Mouse (Mus musculus): ENCODE data around the gene 4930402F06Rik.

Gene 4930402F06Rik

GRCm38 (mm10) chr2:35417231-35417630 is 20.3 kb upstream of the 4930402F06Rik start:
- no peak for DNase-seq (ENCODE audit: low read depth, low spot score)

- DNase-seq (ENCODE audit: low read depth, low spot score): no peak
Measured at GRCm38 (mm10) chr2:35416473-35416872, 19.5 kb upstream of the 4930402F06Rik start.

GRCm38 (mm10) chr2:35412810-35413209 is 15.8 kb upstream of the 4930402F06Rik start:
- no peak for DNase-seq (ENCODE audit: low read depth, low spot score)

GRCm38 (mm10) chr2:35412246-35412645 is 15.3 kb upstream of the 4930402F06Rik start:
- no peak for DNase-seq (ENCODE audit: low read depth, low spot score)

- no peak for DNase-seq (ENCODE audit: low read depth, low spot score)
Measured at GRCm38 (mm10) chr2:35411640-35412190, 14.7 kb upstream of the 4930402F06Rik start.

GRCm38 (mm10) chr2:35409466-35409865 is 12.5 kb upstream of the 4930402F06Rik start:
- no peak for DNase-seq (ENCODE audit: low read depth, low spot score)

- DNase-seq (ENCODE audit: low read depth, low spot score): no peak
Measured at GRCm38 (mm10) chr2:35408409-35409110, 11.6 kb upstream of the 4930402F06Rik start.

- no peak for DNase-seq (ENCODE audit: low read depth, low spot score)
Measured at GRCm38 (mm10) chr2:35407878-35408277, 10.9 kb upstream of the 4930402F06Rik start.

GRCm38 (mm10) chr2:35407266-35407665 is 10.3 kb upstream of the 4930402F06Rik start:
- DNase-seq (ENCODE audit: low read depth, low spot score): no peak

GRCm38 (mm10) chr2:35406611-35407010 is 9.6 kb upstream of the 4930402F06Rik start:
- DNase-seq (ENCODE audit: low read depth, low spot score): no peak

- DNase-seq (ENCODE audit: low read depth, low spot score): no peak
Measured at GRCm38 (mm10) chr2:35402391-35402790, 5.4 kb upstream of the 4930402F06Rik start.

- no peak for DNase-seq (ENCODE audit: low read depth, low spot score)
Measured at GRCm38 (mm10) chr2:35400739-35401138, 3.8 kb upstream of the 4930402F06Rik start.

- DNase-seq (ENCODE audit: low read depth, low spot score): no peak
Measured at GRCm38 (mm10) chr2:35398184-35398828, 1.3 kb upstream of the 4930402F06Rik start.

GRCm38 (mm10) chr2:35397590-35398173 is 707 bp upstream of the 4930402F06Rik start:
- DNase-seq (ENCODE audit: low read depth, low spot score): peak; percentile 46

GRCm38 (mm10) chr2:35385441-35385871 is 11.5 kb downstream of the 4930402F06Rik start:
- no peak for DNase-seq (ENCODE audit: low read depth, low spot score)

GRCm38 (mm10) chr2:35379306-35379705 is 17.7 kb downstream of the 4930402F06Rik start:
- DNase-seq (ENCODE audit: low read depth, low spot score): no peak

GRCm38 (mm10) chr2:35377600-35377999 is 19.4 kb downstream of the 4930402F06Rik start:
- DNase-seq (ENCODE audit: low read depth, low spot score): no peak

GRCm38 (mm10) chr2:35373003-35373402 is 24.0 kb downstream of the 4930402F06Rik start:
- peak; percentile 24 for DNase-seq (ENCODE audit: low read depth, low spot score)

GRCm38 (mm10) chr2:35370686-35371085 is 26.3 kb downstream of the 4930402F06Rik start:
- DNase-seq (ENCODE audit: low read depth, low spot score): no peak

- no peak for DNase-seq (ENCODE audit: low read depth, low spot score)
Measured at GRCm38 (mm10) chr2:35367629-35368028, 29.3 kb downstream of the 4930402F06Rik start, which contains the start of gene 4930568D16Rik. Gene 4930568D16Rik (minus strand): TSS chr2:35367729.

- DNase-seq (ENCODE audit: low read depth, low spot score): no peak
Measured at GRCm38 (mm10) chr2:35349184-35349583, 47.8 kb downstream of the 4930402F06Rik start.

- DNase-seq (ENCODE audit: low read depth, low spot score): no peak
Measured at GRCm38 (mm10) chr2:35345984-35346383, 51.0 kb downstream of the 4930402F06Rik start.
